Mouse (Mus musculus) MEL (cell line): Measurements from ENCODE around the gene Vmn1r129. TPM values are rescaled to one million over a fixed set of nuclear protein-coding genes. Genes with fewer than 3 reads are reported as not detected.
"Not testable (repeated sequence)": the region's sequence is repeated elsewhere in the genome, so short reads cannot be mapped to it uniquely, and the experiment has no call there.

Experiments
- DNase-seq: peaks from one replicate; pipeline ENCODE4 v3.0.0; 2011; ENCODE audit warnings: low read depth, low spot score
- H3K27ac ChIP-seq: 2 replicates; pipeline ENCODE4 v1.5.1; 2012; ENCODE audit warnings: low read depth, mild to moderate bottlenecking, control low read depth, low read length, moderate library complexity; ENCODE audit not compliant: control insufficient read depth
- H3K27me3 ChIP-seq, 2 experiments: fragments of 150-350 bp in 1 of 2; sonication (generic) in 1 of 2; 2 replicates each; pipeline ENCODE4 v1.6.1; 2012; ENCODE audit warnings: low read length in 2 of 2, mild to moderate bottlenecking in 2 of 2, improper control_type of control experiment in 1 of 2, moderate library complexity in 1 of 2; ENCODE audit not compliant: insufficient read depth in 2 of 2, control insufficient read depth in 1 of 2
- H3K36me3 ChIP-seq, 2 experiments: 2 replicates each; pipeline ENCODE4 v1.6.1; 2012 to 2014; ENCODE audit warnings: low read length in 2 of 2, improper control_type of control experiment in 1 of 2, inconsistent platforms in 1 of 2, mild to moderate bottlenecking in 1 of 2; ENCODE audit not compliant: insufficient read depth in 2 of 2, control insufficient read depth in 1 of 2
- H3K4me1 ChIP-seq, 2 experiments: fragments of 150-350 bp in 1 of 2; sonication (generic) in 1 of 2; 2 replicates each; pipeline ENCODE4 v1.6.1; 2012; ENCODE audit warnings: low read length in 2 of 2, improper control_type of control experiment in 1 of 2, mild to moderate bottlenecking in 1 of 2; ENCODE audit not compliant: insufficient read depth in 2 of 2, control insufficient read depth in 1 of 2
- H3K4me3 ChIP-seq, 2 experiments: fragments of 150-350 bp in 1 of 2; sonication (generic) in 1 of 2; 2 replicates each; pipeline ENCODE4 v1.5.1; 2012; ENCODE audit warnings: low read depth in 2 of 2, low read length in 2 of 2, mild to moderate bottlenecking in 2 of 2, moderate library complexity in 2 of 2, control low read depth in 1 of 2, improper control_type of control experiment in 1 of 2; ENCODE audit not compliant: control insufficient read depth in 1 of 2, insufficient read depth in 1 of 2
- H3K79me2 ChIP-seq: 2 replicates; pipeline ENCODE4 v1.6.1; 2012; ENCODE audit warnings: mild to moderate bottlenecking, low read length, moderate library complexity; ENCODE audit not compliant: control insufficient read depth, poor library complexity, insufficient read depth
- H3K9ac ChIP-seq: 2 replicates; pipeline ENCODE4 v1.6.1; 2012; ENCODE audit warnings: low read depth, mild to moderate bottlenecking, control low read depth, low read length, moderate library complexity; ENCODE audit not compliant: control insufficient read depth, poor library complexity, severe bottlenecking
- H3K9me3 ChIP-seq: fragments of 150-350 bp; sonication (generic); replicated peaks from 2 replicates; pipeline ENCODE4 v1.6.1; 2012; ENCODE audit warnings: mild to moderate bottlenecking, low read length, improper control_type of control experiment, moderate library complexity; ENCODE audit not compliant: insufficient read depth
- polyA plus RNA-seq, 2 experiments: library from polyadenylated mRNA; stranded (reverse) in 1 of 2; unstranded in 1 of 2; fragments of >175 nt in 1 of 2; fragments of >200 nt in 1 of 2; gene quantifications; 2 replicates each; pipeline versions ENCODE4 v1.2.1 to v1.2.4; 2012; ENCODE audit warnings: low replicate concordance in 2 of 2, low read depth in 1 of 2; ENCODE audit not compliant: insufficient read length in 2 of 2, insufficient read depth in 1 of 2, missing spikeins in 1 of 2
- total RNA-seq: library from RNA; depleted of rRNA; stranded (reverse); fragments of 300-350 nt; gene quantifications from 2 replicates; pipeline ENCODE4 v1.2.3, GENCODE M21; 2012; rRNA removed

Gene Vmn1r129
- total RNA-seq (not detected in 2 replicates), polyA plus RNA-seq (not detected)

- H3K79me2 ChIP-seq, H3K27me3 ChIP-seq, H3K9ac ChIP-seq, DNase-seq, H3K4me3 ChIP-seq, H3K36me3 ChIP-seq, H3K4me1 ChIP-seq, H3K9me3 ChIP-seq, H3K27ac ChIP-seq: not testable (repeated sequence)
Observed at GRCm38 (mm10) chr7:21361191-21361590, at the start of gene Vmn1r129. TSS of gene Vmn1r129 (minus strand) at chr7:21361291.

DNA sequence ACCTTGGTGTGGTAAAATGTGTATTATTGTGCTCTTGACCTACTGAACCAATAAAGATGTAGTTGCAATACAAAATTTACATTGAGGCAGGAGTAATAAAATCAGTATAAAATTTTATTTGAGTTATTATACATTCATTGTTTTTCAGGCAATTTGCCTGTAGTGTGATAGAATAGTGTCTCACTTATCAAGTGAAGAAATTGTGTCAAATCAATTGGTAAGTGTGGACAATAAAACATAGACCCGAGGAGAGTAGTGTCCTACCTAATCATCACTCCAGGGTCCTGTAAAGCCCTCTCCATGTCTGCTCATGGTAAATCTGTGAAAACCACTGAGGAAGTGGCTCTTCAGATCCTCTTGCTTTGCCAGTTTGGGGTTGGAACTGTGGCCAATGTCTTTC is 12.0 kb downstream of the Vmn1r129 start, which contains the start of gene Vmn1r128:
Vmn1r128 (plus strand) TSS at position 301 of the 400 bp plus-strand sequence.
- DNase-seq, H3K27ac ChIP-seq, H3K9me3 ChIP-seq, H3K9ac ChIP-seq, H3K36me3 ChIP-seq, H3K4me1 ChIP-seq, H3K4me3 ChIP-seq, H3K27me3 ChIP-seq, H3K79me2 ChIP-seq: not testable (repeated sequence)

DNA sequence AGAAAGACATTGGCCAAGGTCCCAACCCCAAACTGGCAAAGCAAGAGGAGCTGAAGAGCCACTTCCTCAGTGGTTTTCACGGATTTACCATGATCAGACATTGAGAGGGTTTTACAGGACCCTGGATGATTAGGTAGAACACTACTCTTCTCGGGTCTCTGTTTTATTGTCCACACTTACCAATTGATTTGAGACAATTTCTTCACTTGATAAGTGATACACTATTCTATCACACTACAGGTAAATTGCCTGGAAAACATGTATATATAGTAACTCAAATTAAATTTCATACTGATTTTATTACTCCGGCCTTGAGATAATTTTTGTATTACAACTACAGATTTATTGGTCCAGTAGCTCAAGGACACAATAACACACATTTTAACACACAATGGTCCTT is 41.3 kb downstream of the Vmn1r129 start, which contains the start of gene Vmn1r127:
Vmn1r127 (minus strand) TSS at position 101 of the 400 bp plus-strand sequence.
- not testable (repeated sequence) for H3K4me1 ChIP-seq, H3K4me3 ChIP-seq, H3K36me3 ChIP-seq

More for the DNA sequence above, 41.3 kb downstream of the Vmn1r129 start, which contains the start of gene Vmn1r127:
- H3K79me2 ChIP-seq, H3K9ac ChIP-seq, H3K27ac ChIP-seq, DNase-seq, H3K9me3 ChIP-seq, H3K27me3 ChIP-seq: not testable (repeated sequence)

Other genes starting within 250 kb of the Vmn1r129 start
- gene Vmn1r122, start 227.2 kb downstream of the Vmn1r129 start, total RNA-seq = not detected in 2 replicates
- not detected for gene Vmn1r122, start 227.2 kb downstream of the Vmn1r129 start, polyA plus RNA-seq
- gene Vmn1r123, start 199.1 kb downstream of the Vmn1r129 start, total RNA-seq = not detected in 2 replicates
- not detected for gene Vmn1r123, start 199.1 kb downstream of the Vmn1r129 start, polyA plus RNA-seq
- not detected in 2 replicates for gene Gm5157, start 170.9 kb downstream of the Vmn1r129 start, total RNA-seq
- gene Gm5157, start 170.9 kb downstream of the Vmn1r129 start, polyA plus RNA-seq = not detected
- gene Vmn1r124, start 100.7 kb downstream of the Vmn1r129 start, total RNA-seq = not detected in 2 replicates
- not detected for gene Vmn1r124, start 100.7 kb downstream of the Vmn1r129 start, polyA plus RNA-seq
- not detected in 2 replicates for gene Vmn1r125, start 89.1 kb downstream of the Vmn1r129 start, total RNA-seq
- gene Vmn1r125, start 89.1 kb downstream of the Vmn1r129 start, polyA plus RNA-seq = not detected
- gene Vmn1r126, start 59.8 kb downstream of the Vmn1r129 start, total RNA-seq = not detected in 2 replicates
- gene Vmn1r126, start 59.8 kb downstream of the Vmn1r129 start, polyA plus RNA-seq = not detected
- gene Vmn1r127, start 41.4 kb downstream of the Vmn1r129 start, total RNA-seq = not detected in 2 replicates
- gene Vmn1r127, start 41.4 kb downstream of the Vmn1r129 start, polyA plus RNA-seq = not detected
- not detected in 2 replicates for gene Vmn1r128, start 11.9 kb downstream of the Vmn1r129 start, total RNA-seq
- gene Vmn1r128, start 11.9 kb downstream of the Vmn1r129 start, polyA plus RNA-seq = not detected
- not detected in 2 replicates for gene Gm6882, start 71.5 kb upstream of the Vmn1r129 start, total RNA-seq
- gene Gm6882, start 71.5 kb upstream of the Vmn1r129 start, polyA plus RNA-seq = not detected
- gene Vmn1r130, start 150.5 kb upstream of the Vmn1r129 start, total RNA-seq = not detected in 2 replicates
- not detected for gene Vmn1r130, start 150.5 kb upstream of the Vmn1r129 start, polyA plus RNA-seq
- not detected in 2 replicates for gene Vmn1r131, start 184.8 kb upstream of the Vmn1r129 start, total RNA-seq
- not detected for gene Vmn1r131, start 184.8 kb upstream of the Vmn1r129 start, polyA plus RNA-seq